Mouse (Mus musculus) mouse embryonic stem cell (cell line): ENCODE data around the gene Nol4l.

Experiments used
- in situ Hi-C, 2 experiments: fragments of 300-500 bp; cut with MboI; formaldehyde crosslinking; loops; 1 replicate in 1 of 2; 3 replicates in 1 of 2; pipeline ENCODE4 v1.14.3; 2019 to 2020; ENCODE audit warnings: low sequenced_read_pairs in 2 of 2, low pct_unique_long_range_greater_than_20kb in 1 of 2, mixed read lengths in 1 of 2; ENCODE audit not compliant: unreplicated experiment in 1 of 2

The Nol4l gene

DNA sequence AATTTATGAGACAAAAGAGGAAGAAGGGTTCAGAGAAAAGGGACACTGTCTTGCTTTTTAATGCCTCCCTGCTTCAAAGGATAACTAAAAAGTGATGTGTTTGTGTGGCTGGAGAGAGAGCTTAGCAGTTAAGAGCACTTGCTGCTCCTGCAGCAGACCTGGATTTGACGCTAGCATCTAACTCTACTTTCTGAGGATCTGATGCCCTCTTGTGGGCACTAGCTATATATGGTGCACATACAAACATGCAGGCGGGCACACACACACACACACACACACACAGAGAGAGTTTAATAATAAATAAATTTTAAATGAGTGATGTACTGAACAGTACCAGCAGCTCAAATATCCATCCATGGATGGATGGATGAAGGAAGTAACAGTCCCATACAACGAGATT, 66.5 kb downstream of the Nol4l start:
- in situ Hi-C loops = no loop called here

DNA sequence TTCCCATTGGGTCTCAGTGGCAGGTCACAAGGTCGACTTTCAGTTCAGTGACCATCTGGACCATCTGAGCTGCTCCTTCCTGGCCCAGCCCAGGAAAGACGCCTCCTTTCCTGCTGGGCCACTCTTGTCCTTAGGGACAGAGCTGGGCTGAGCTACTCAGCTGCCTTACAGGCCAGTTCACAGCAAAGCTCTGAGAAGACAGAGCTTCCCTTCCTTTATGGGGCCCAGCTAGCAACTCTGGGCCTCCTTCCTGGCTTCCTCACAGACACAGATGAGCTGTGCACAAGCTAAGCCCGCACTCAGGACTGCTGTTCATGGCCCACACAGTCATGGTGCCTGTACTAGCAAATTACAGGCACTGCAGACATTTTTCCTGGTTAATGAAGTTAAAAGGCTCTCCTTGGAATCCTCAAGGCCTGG, 71.7 kb downstream of the Nol4l start:
- in situ Hi-C loops = no loop called here

DNA sequence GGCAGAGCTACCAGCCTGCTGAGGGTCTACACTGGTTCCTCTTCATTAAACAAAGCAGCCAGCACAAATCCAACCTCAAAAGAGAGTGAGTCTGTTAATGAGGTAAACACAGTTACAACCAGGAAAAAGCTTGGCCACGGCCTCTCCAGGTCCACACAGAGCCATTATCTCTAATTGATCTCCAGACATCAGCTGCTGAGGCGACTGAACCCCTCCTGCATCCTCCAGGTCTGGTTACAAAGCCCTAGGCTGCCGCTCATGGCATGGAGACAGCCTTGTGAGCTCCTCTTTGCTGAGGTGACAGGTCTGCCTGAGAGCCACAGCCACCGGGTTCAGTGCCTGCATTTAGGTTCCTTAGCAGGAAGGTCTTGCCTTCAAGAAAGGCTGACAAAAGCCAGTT, 72.3 kb downstream of the Nol4l start:
- in situ Hi-C loops = no loop called here

DNA sequence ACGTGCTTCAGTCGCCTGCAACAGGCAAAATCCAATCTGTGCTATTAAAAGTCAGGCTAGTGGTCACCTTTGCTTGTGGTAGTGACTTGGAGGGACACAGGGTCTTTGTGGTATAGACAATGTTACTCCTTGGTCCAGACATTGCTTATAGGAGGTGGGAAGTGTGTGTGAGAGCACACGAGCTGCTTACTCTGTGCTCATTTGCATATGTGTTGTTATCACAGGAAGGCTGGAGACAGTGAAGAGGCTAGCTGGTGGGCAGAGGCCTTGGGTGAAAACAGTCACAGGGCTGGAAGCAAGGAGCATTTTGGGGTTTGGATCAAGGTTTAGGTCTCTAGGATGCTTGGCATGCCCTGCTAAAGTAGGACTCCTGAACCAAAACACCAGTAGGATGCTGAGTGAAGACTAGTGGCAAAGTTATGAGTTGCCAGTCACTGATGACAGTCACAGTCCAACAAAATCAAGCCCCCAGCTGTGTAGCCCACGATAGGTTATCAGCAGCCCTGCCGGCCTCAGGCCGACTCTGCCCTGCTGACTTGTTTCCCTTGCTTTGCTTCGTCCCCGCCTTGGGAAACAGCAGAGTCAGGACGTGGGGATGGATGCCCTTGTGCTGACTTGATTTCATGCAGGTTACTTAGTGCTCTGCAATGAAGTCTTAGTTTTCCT, 74.8 kb downstream of the Nol4l start:
- in situ Hi-C loops = no loop called here

DNA sequence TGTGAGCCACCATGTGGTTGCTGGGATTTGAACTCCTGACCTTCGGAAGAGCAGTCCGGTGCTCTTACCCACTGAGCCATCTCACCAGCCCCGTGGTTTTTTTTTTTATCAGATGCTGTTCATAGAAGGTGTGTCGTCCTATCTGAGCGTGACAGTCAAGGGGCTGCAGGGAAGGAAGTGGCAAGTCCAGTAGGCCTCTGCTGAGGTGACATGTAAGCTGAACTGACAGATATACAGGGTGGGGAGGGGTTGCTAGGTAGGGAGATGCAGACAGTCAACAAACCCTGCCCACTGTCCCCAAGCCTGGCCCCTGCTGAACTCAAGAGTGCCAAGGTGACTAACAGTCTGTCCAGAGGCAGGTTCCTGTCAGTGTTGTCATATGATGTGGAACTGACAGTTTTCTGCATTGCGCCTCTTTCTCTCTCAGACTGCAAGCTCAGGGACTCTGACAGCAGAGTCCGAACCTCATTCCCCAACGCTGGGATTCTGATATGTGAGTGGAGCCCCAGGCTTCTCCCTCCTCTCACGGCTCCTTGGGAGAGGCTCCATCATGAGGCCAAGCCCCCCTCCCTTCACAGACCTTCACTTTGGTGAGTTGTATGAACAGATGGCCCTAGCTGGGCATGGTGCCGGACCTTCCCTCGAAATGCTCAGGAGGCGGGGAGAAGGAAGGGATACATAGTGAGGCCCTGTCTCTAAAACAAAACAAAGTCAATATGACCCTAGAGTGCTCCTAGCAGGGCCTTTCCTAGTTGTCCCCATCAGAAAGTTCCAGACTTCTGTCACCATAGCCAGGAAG, 75.6 kb downstream of the Nol4l start:
- in situ Hi-C loops = no loop called here

DNA sequence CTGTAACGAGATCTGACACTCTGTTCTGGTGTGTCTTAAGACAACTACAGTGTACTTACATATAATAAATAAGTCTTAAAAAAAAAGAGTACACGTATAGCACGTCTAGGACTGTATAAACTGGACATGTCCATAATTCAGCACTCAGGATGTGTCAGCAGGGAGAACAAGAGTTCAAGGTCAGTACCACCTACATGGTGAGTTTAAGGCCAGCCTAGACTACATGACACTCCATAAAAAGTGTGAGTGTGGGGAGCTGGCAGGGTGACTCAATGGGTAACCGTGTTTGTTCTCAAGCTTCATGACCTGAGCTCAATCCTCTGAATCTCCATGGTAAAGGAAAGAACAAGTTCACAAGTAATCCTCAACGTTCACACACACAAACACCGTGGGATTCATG, 81.3 kb downstream of the Nol4l start:
- in situ Hi-C loops = no loop called here

DNA sequence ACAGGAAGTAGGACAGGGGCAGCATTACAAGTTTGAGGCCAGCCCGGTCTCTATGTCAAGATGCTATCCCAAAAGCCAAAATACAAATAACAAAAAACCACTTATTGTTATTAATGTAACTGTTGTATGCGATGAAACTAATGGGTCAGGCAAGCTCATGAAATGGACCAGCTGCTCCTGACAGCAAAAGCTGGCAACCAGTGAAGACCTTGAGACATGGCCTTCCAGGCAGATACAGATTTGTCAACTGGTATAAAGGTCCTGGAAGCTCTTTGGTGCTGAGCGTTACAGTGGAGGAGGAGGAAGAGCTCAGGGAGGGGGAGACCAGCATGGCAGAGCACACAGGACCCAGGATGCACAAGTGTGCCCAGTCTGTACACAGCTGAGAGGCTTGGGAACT, 82.1 kb downstream of the Nol4l start:
- in situ Hi-C loops = no loop called here

DNA sequence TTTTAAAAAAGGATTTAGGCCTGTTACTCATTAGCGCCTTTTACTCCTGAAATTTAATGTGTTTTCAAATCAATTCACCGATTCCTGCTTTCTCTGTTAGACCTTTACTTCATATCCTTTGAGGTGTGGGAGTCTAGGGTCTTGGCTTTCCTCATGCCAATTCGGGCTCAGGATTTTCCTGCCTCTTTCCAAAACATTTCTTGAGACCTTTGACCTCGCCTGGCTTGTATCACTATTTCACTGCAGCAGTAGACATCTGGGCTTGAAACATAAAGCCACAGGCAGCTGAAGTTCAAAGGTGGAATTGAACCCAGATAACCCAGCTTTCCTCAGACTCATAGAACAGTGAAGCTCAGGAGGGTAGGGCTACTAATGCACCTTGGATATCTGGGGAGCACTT, 83.3 kb downstream of the Nol4l start:
- in situ Hi-C loops = no loop called here

DNA sequence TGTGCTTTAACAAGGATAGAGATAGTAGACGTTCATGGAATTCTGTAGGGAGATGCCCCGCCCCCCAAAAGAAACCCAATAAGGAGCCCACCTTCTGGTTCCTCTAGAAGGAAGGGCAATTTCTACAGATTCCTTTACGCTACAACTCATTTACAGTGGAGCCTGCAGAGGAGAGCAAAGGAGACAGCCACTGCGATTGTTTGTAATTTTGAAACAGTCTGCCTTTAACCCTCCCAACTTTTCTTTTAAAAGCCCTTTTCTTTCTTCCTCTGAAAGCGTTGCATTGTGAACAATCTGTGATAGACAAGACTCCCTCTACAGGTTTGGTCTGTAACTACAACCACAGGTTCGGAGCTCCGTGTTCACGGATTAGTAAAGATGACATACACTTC, 83.8 kb downstream of the Nol4l start:
- in situ Hi-C loops = no loop called here

DNA sequence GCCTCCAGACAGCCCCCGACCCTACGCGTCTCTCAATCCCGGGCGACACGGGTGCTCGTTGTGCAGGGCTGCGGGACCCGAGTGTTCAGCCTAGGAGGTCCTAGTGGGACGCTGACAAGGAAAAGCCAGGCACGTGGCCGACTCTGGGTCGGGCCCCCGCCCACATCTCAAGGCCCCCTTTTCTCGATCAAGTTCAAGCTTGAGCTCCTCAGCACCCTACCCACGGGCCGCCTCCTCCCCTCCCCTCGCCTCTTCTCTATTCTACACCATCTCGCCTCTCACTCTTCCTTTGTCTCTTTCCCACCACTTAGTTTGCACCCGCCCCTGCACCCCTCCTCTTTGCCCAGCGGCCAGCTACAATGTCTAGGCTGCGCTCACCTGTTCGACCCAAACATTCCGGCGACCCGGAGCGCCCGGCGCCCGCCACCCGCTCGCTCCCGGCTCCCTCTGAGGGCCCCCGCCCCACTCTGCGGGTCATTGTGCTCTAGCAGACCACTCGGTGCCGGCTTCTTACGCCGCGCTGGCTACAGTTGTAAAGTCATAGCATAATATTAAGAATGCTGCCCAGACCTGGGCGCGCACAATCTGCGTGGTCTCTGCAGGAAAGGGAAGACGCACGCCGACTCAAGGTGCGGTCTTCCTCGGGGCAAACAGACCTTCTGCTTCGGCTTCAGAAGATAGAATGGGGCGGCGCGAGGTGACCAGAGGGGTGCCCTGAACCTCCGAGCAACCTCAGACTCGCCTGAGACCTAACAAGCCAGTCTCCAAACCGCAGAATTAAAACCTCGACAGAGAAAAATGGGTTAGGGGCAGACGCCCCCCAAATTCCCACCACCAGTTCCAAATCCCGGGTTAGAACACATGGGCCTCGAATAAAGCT, 84.4 kb downstream of the Nol4l start:
- in situ Hi-C loops = no loop called here

DNA sequence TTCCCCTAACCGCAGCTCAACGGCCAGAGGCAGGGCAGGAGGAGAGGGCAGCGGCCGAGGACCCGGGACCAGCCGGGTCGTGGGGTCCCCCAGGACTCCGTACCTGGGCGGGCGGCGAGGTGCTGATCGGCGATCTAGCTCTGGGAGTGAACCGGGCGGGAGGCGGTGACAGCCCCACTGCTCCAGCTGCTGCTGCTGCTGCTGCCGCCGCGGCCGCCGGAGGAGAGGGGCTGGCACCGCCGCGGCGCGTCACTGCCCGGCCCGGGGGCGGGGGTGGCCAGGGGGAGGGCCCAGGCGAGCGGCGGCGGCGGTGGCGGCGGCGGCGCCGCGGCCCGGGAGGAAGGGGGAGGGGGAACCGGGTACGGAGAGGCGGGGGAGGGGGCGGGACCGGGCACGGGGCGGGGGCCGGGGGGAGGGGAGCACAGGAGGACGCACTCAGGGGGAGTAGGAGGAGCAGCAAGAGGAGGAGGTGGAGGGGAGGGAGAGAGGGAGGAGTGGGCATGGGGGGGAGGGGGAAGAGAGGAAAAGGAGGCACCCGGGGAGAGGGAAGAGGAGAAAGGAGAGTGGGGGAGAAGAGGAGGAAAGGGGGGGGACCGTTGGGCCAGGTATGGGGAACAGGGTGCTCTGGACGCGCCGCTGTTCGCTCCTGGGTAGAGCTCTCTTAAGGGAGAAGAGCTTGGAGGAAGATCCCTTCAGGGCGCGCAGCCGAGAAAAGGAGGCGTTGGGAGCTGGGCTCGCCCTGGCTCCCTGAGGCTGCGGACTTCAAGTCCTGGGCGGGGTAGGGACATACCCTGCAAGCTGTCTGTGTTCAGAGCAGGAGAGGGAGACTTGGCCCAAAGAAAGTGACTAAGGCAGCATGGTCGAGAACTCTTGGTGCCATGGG, 85.3 kb downstream of the Nol4l start:
- in situ Hi-C loops = no loop called here

DNA sequence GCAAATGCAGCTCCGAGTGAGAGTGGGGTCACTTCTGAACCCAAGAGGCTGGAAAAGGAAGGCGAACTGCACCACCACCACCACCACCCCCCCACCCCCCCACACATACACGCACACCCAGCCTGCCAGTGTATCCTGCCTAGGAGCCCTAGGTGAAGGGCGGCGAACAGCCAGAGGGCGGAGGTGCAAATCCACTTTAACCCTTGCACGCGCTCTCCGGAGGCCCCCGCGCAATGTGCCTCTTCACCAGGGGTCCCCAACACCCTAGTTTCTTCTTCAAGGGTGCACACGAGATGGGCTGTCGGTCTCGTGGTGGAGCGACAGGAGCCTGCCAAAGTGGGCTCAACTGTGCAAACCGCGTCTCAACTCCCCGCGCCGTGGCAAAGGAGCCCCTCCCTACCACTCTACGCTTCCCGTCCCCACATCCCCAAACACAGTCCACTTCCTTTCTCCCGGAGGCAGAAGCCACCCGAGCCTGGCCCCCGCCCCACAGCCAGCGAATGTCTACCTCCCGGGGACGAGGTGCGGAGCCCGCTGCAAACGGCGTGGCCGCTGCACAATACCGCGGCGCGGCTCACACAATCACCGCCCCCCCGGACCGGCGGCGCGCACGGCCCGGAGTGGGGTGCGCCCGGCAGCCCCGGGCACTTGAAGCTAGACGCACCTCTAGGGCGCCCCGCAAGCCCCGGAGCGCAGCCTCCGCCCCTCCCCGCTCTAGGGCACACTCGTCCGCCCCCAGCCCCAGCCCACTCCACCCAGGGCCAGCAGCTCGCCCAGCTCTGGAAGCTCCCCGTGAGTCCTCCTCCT, 86.1 kb downstream of the Nol4l start:
- in situ Hi-C loops = no loop called here

DNA sequence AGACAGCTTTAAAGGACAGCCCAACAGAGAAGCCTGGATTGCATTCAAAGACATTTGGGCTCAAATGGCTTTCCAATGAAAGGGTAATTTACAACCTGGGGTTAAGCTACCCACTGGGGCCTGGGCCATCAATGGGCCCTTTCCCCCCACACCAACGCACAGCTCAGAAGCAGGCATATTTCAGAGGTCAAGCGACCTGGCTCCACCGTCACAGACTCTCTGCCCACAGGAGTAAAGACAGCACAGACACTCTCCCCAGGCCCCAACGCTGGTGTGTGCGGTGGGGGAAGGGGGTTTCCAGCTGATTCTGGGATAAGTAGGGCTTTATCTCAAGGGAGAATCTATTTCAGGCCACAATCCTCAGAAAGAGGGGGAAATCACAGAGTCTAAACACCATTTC, 87.1 kb downstream of the Nol4l start:
- in situ Hi-C loops = no loop called here

DNA sequence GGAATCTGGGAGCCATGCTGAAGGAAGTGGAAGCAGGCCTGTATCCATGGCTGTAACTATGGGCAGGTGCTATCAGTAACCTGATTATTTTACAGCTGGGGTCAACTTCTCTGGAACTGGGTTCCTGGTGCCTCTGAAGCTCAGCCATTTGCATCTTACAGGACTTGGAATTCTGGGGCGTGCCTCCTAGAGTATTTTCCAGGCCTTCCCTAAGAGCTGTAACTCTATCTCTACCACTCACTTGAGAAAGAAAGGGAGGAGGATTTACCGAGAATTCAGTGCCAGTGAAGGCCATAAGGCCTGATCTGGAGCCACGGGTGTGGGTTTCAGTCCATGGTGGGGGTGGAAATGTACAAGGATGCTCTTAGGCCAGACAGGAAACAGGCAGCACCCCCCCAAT, 88.5 kb downstream of the Nol4l start:
- in situ Hi-C loops = no loop called here

DNA sequence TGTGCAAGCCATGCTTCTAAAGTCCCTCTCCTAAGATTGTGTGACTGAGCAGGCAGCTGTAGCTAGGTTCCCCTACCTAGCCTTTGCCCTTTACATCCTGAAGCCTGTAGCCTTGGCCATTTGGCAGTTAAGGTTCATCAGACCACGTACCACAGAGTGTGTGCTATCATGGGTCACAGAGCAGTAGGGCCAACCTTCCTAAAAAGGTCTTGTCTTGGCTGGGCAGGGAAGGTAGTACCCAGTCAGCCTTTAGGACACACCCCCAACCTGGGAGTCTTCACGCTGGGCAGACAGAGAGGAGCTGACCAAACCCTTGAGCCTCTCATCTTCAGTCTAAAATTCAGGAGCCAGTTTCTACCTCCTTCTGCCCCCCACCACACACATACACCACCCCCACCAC, 89.0 kb downstream of the Nol4l start:
- in situ Hi-C loops = no loop called here

DNA sequence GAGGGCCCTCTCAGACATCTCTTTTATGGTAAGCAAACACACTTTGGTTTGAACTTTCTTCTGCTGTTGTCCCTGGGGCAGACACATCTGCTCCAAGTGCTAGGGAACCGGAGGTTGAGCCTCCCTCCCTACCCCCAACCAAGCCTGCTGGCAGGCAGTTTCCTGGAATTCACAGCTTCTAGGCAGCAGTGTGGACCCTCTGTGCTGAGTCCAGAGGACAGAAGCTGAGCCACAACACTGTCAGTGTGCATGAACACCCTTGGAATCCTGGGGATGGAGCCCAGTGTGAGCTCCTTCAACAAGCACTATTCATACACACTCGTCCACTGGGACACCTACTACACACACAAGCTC, 92.5 kb downstream of the Nol4l start:
- in situ Hi-C loops = no loop called here

DNA sequence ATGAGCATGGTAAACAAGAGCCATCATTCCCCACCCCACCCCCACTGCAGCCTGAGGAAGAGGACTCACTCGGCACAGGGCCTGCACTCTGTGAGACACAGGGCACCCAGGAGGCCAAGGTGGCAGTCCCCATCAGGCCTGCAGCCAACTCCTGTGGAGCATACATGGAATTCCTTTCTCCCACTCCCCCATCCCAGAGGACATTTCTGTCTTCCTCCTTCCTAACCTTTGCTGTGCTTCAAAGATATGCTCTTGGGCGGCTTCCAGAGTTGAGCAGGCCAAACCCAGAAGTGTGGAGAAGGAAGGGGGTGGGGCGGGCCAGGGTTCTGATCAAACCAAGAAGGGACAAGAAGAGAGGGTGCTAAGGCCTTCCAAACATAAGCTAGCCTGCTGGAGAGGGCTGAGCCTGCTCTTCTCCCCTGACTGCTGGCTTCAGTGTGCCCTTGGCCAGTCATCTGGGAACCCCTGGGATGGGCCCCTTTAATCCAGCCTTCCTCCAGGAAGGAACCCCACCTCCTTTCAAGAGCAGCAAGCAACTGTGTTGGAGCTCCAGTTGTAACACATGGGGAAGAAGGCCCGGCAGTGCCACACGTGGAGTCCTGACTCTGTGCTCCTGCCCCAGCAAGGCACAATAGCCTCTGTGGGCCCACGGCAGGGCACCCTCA, 93.0 kb downstream of the Nol4l start:
- in situ Hi-C loops = no loop called here
